Mouse (Mus musculus) lung, embryonic 15.5 days (tissue): ENCODE data around the gene Gm47995. TPM values are rescaled to one million over a fixed set of nuclear protein-coding genes. Genes with fewer than 3 reads are reported as not detected.
"Not testable (repeated sequence)": the region's sequence is repeated elsewhere in the genome, so short reads cannot be mapped to it uniquely, and the experiment has no call there.

Source experiments
- ATAC-seq: fragments of 200-750 bp; cut with Nextera tagmentation; 2 replicates; pipeline ENCODE4 v1.8.0; 2017; ENCODE audit warnings: moderate number of reproducible peaks, borderline replicate concordance; ENCODE audit not compliant: low FRiP score, low TSS enrichment; ENCODE audit errors: extremely low read depth
- H3K27ac ChIP-seq: fragments of 300-500 bp; sonication (generic); 2 replicates; pipeline ENCODE4 v1.5.1; 2015; ENCODE audit warnings: moderate library complexity, mild to moderate bottlenecking, inconsistent platforms
- H3K27me3 ChIP-seq: fragments of 300-500 bp; sonication (generic); 2 replicates; pipeline ENCODE4 v1.6.1; 2015; ENCODE audit warnings: inconsistent platforms
- H3K36me3 ChIP-seq: fragments of 300-500 bp; sonication (generic); 2 replicates; pipeline ENCODE4 v1.6.1; 2015; ENCODE audit warnings: inconsistent platforms
- H3K4me1 ChIP-seq: fragments of 300-500 bp; sonication (generic); 2 replicates; pipeline ENCODE4 v1.6.1; 2015; ENCODE audit warnings: inconsistent platforms
- H3K4me2 ChIP-seq: fragments of 300-500 bp; sonication (generic); 2 replicates; pipeline ENCODE4 v1.6.1; 2015; ENCODE audit warnings: inconsistent platforms, mild to moderate bottlenecking, moderate library complexity
- H3K4me3 ChIP-seq: fragments of 300-500 bp; sonication (generic); 2 replicates; pipeline ENCODE4 v1.5.1; 2015; ENCODE audit warnings: mild to moderate bottlenecking, inconsistent platforms
- H3K9ac ChIP-seq: fragments of 300-500 bp; sonication (generic); 2 replicates; pipeline ENCODE4 v1.6.1; 2015; ENCODE audit warnings: inconsistent platforms
- H3K9me3 ChIP-seq: fragments of 300-500 bp; sonication (generic); 2 replicates; pipeline ENCODE4 v1.6.1; 2016; ENCODE audit warnings: inconsistent platforms
- WGBS: fragments of 180-500 bp; shearing (Covaris S2); methylation state at CpG from one replicate; pipeline ENCODE4 v1.1.7; 2015; 5-methylcytosine and 5-hydroxymethylcytosine counted together
- polyA plus RNA-seq: library from polyadenylated mRNA; unstranded; fragments of >200 nt; fragmentation: Nextera tagmentation; extraction: Ambion mirVana; gene quantifications from 2 replicates; pipeline ENCODE4 v1.2.1, GENCODE M21; 2015

Gm47995 gene
- not detected in 2 replicates for polyA plus RNA-seq

DNA sequence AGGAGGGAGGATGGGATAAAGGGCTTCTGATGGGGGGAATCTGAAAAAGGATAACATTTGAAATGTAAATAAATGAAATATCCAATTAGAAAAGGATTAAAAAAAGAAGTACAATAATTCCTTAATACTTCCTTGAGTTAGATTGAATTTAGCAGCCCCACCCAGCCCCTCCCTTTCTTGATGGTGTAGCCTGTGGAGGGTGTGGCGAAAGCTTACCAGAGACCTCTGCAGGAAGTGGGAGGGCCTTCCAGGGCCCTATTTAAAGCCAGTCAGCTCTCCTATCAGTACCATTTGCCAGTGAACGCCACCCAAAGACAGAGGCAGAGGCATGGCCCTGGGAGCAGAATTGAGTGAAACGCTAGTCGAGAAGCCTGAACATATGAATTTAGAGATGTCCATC lies at the start of gene Gm47995:
Gene Gm47995 (plus strand): TSS at position 329 of the 400 bp plus-strand sequence.
- not testable (repeated sequence) for H3K4me1 ChIP-seq, H3K9me3 ChIP-seq, ATAC-seq, H3K4me3 ChIP-seq, H3K36me3 ChIP-seq, H3K27me3 ChIP-seq, H3K27ac ChIP-seq, H3K9ac ChIP-seq, H3K4me2 ChIP-seq
- WGBS, result 67% methylated on average over 2 of the region's 4 CpGs

DNA sequence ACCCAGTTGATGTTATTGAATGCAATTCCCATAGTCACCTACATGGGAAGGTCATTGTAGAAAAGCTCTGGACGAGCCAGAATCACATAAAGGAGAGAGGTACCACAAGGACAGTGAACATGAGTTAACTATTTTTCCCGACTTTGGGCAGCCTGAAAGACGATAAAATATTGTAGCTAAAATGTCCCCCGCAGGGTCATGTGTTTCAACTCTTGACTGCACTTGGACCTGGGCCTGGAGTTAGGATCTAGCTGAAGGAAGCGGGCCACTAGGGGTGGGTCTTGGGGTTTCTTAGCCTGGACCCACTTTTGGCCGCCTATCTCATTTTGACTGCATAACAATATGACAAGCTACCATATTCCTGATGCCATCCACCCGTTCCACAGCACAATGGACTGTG lies 48.0 kb upstream of the Gm47995 start:
- Histone ChIP-seq H3K27ac (no peak overlapping the region), H3K36me3 (no peaks in the 10 kb centered on the region), H3K4me3 (no peak overlapping the region), H3K4me1 (no peaks in the 10 kb centered on the region), H3K4me2 (no peak overlapping the region), H3K9me3 (no peaks in the 10 kb centered on the region), H3K27me3 (no peaks in the 10 kb centered on the region), H3K9ac (no peak overlapping the region)
- ATAC-seq, result no peak
- WGBS, result 89% methylated on average over 7 of the region's 7 CpGs

DNA sequence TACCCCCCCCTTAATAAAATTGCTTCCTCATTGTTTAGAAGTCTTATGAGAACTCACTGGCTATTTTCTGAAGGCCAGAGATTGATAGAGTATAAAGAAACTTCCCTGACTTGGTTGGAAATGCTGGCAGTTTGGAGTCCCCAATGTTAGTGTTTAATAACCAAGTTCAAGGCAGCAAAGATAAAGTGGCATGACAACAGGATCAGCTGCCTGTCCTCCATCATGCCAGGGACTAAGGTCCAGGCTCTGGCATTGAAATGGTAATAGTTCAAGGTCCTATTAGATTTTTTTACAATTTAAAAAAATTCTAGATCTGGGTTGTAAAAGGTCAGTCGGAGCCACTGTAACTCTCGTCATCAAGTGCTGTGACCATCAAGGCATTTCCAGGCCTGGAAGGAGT lies 47.2 kb upstream of the Gm47995 start:
- H3K4me1 ChIP-seq, result no peaks in the 10 kb centered on the region
- no peak for ATAC-seq
- H3K27ac ChIP-seq, result no peak overlapping the region
- H3K9me3 ChIP-seq, result no peaks in the 10 kb centered on the region
- H3K36me3 ChIP-seq, result no peaks in the 10 kb centered on the region
- no peak overlapping the region for H3K4me2 ChIP-seq
- 76% methylated on average over 2 of the region's 2 CpGs for WGBS
- no peaks in the 10 kb centered on the region for H3K27me3 ChIP-seq
- no peak overlapping the region for H3K4me3 ChIP-seq
- H3K9ac ChIP-seq, result no peak overlapping the region

DNA sequence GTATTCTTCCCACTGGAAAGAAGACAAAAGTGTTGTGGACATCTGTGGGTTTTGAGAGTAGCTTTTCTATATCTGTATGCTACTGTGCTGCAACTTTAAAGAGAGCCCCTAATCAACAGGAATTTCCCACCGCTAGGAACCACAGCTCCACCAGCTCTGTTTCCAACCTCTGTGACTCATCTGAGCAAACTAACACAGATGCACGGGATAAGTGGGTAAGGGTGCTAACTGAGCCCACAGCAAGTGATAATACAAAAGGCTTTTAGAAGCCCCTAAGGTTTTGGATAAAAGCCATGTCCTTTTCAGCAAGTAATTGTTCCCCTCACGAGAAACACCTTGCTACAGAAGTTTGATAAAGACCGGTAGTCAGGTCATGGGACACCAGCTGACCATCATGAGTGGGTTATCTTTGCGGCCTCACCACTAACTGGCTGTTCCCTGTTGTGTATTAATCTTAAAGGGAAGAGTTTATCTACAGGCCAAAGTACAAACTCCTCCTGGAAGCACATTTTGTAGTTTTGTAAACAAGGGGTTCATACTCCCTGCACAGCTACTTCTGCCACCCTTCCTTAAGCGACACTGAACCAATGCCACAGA lies 45.1 kb upstream of the Gm47995 start:
- no peak for ATAC-seq
- no peak overlapping the region for H3K4me3 ChIP-seq
- no peak overlapping the region for H3K4me2 ChIP-seq
- no peaks in the 10 kb centered on the region for H3K36me3 ChIP-seq
- H3K27me3 ChIP-seq, result no peaks in the 10 kb centered on the region
- H3K27ac ChIP-seq, result no peak overlapping the region
- no peaks in the 10 kb centered on the region for H3K4me1 ChIP-seq
- no peak overlapping the region for H3K9ac ChIP-seq
- 76% methylated on average over 6 of the region's 6 CpGs for WGBS
- H3K9me3 ChIP-seq, result no peaks in the 10 kb centered on the region

DNA sequence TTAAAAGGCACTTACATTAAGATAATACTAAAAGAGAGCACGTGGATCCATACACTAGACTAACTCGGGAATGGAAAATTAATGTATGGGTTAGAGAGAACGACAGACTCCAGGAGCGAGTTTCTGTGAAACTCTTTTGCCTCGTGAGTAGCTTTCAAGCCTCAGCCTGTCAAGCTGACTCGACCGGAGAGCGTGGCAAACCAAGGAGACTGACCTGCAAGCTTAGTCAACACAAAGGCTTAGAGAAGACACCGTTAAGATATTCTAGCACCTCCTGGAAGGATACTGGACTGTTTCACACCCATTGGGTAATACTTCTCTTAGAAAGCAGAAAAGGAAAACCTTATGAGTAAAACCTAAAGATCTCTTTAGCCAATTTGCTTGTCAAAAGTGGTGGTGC lies 44.1 kb upstream of the Gm47995 start:
- H3K36me3 ChIP-seq, H3K4me3 ChIP-seq, H3K9ac ChIP-seq, ATAC-seq, H3K9me3 ChIP-seq, H3K27ac ChIP-seq, H3K4me1 ChIP-seq, H3K4me2 ChIP-seq, H3K27me3 ChIP-seq: not testable (repeated sequence)
- 86% methylated on average over 9 of the region's 9 CpGs for WGBS

DNA sequence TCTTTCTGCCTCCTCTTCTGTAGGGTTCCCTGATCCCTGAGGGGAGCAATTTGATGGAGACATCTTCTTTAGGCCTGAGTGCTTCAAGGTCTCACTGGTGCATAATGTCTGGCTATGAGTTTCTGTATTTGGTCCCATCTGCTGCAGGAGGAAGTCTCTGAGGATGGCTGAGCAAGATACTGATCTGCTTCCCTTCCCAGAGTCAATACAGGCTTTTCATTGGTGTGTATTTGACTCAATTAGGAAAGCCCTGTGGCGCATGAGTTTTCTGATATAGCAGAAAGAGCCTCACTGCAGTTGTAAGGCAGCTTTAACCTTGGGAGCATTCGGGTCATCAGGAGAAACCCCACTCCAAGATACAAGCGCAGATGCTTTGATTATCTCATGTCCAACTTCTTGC lies 42.1 kb upstream of the Gm47995 start:
- no peaks in the 10 kb centered on the region for H3K4me1 ChIP-seq
- 83% methylated on average over 3 of the region's 3 CpGs for WGBS
- H3K9ac ChIP-seq, result no peak overlapping the region
- no peaks in the 10 kb centered on the region for H3K27me3 ChIP-seq
- H3K9me3 ChIP-seq, result no peaks in the 10 kb centered on the region
- H3K4me2 ChIP-seq, result no peak overlapping the region
- H3K4me3 ChIP-seq, result no peak overlapping the region
- ATAC-seq, result no peak
- no peak overlapping the region for H3K27ac ChIP-seq
- no peaks in the 10 kb centered on the region for H3K36me3 ChIP-seq

DNA sequence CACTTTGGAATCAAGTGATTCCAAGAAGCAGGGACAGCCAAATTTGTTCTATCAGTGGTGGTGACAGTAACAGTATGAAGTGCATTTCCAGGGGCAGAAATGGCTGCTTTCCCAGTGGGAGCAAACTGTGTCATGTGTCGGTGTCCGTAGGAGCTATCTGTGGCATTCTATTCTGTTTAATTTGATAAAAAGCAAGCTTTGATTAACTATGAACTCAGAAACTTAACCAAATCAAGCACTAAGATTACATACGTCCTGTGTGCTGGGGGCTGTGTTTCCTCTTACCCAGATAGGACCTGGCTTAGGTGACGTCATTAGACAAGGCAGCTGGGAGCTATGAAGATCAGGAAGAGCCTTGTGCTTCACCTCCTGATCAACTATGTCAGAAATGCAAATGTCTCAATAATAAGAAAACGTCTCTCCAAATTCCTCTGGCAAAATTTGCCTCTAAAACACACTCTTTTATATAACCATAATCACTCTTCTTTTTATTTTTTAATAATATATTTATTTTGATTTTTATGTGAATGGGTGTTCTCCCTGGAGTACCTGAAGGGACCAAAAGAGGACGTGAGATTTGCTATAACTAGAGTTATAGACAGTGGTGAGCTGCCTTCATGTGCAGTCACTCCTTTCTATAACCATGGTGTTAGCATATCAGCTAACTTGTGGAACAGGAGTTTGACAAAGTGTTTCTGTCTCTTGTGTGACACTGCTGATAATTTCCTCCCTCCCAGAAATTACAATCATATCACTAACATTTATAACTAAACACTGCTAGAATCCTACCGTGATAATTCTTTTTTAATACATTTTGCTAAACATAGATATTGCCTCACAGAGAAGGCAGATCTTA lies 41.2 kb upstream of the Gm47995 start:
- ATAC-seq, result no peak
- H3K9me3 ChIP-seq, result no peaks in the 10 kb centered on the region
- no peak overlapping the region for H3K27ac ChIP-seq
- WGBS, result 56% methylated on average over 7 of the region's 7 CpGs
- H3K4me2 ChIP-seq, result no peak overlapping the region
- H3K36me3 ChIP-seq, result no peaks in the 10 kb centered on the region
- no peaks in the 10 kb centered on the region for H3K4me1 ChIP-seq
- no peak overlapping the region for H3K4me3 ChIP-seq
- no peak overlapping the region for H3K9ac ChIP-seq
- no peaks in the 10 kb centered on the region for H3K27me3 ChIP-seq

DNA sequence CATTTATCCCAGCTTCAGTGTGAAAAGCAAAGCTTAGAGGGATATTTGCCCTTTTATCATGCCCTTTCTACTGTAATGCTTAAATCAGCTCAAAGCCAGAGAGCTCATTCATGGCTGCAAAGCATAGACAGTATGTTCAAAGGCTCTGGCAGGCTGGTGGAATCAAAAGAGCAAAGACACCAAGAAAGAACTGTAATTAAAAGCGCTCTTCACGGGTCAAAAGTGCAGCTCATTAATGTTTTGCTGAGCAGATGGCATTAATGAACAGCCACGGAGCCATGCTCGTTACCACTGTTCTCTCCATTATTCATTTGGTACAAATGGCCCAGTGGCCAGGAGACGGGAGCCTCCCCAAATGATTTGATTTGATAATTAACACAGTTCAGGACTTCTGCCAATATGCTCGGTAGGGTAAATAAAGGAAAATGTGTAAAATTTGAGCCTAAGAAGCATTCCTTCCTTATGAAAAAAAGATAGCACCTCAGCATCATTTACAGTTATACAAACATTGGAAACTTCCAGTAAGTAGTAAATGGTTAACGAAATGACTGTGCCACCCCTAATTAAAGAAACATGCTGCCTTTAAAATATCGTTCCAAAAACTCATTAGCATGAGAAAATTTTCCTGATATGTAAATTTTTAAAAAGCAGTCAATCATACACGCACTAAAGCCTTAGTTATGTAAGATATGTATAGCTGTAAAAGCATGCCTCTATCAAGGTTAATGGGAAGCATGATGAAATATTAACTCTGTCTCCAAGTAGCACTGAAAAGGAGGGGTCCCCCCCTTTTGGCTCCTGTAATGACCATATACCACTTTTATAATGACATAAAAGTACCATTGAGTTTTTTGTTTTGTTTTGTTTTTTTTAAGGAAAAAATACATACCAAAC lies 40.0 kb upstream of the Gm47995 start:
- H3K4me3 ChIP-seq, result no peak overlapping the region
- ATAC-seq, result no peak
- H3K4me1 ChIP-seq, result no peaks in the 10 kb centered on the region
- H3K4me2 ChIP-seq, result no peak overlapping the region
- H3K9me3 ChIP-seq, result no peaks in the 10 kb centered on the region
- H3K27me3 ChIP-seq, result no peaks in the 10 kb centered on the region
- H3K36me3 ChIP-seq, result no peaks in the 10 kb centered on the region
- 77% methylated on average over 9 of the region's 9 CpGs for WGBS
- H3K27ac ChIP-seq, result no peak overlapping the region
- H3K9ac ChIP-seq, result no peak overlapping the region

DNA sequence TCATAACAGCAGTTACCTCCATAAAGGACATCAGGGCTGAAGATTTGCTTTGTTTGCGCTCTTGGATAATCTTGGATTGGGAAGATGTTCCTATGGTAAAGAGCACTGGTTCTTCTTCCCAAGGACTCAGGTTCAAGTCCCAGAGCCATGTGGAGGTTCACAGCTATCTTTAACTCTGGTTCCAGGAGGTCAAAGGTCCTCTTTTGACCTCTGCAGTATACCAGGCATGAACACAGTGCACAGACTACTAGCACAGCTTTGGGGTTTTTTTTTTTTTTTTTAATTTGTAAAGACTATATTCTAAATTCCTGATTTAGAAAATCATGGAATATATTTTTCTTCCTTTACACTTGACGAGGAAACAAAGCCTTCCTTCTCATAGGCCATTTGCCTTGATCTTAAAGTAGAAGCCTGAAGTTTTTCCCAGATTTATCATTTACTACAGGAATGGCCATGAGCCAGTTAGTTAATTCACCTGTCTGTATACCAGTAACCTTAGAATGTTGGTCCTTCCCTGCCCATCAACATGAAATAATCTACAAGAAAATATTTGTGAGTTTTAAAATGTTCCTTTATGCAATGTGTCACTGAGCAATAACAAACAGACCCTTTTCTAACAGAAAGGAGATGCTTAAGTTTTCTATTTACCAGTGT lies 39.3 kb upstream of the Gm47995 start:
- ATAC-seq, result no peak
- no peak overlapping the region for H3K27ac ChIP-seq
- no peak overlapping the region for H3K4me3 ChIP-seq

DNA sequence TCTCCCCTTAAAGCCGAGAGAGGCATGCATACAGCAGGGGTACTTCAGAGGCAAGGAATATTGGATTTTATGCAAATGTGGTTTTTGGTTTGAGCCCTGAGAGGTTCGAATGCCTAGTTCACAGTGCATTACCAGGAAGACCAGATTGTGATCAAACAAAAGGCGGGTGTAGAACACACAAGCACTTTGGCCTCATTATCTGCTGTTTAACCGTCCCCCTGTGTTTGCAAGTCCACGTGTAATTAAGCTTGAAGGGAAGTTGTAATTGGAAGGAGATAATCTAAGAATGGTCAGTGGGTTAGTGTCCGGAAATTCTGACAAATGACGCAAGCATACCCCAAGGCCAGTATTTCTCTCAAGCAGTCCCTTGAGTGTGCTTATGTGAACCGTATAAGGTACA lies 32.2 kb upstream of the Gm47995 start:
- Histone ChIP-seq H3K9ac (no peak overlapping the region), H3K27ac (no peak overlapping the region), H3K4me2 (no peak overlapping the region), H3K4me1 (peaks cover 5% of the 10 kb centered on the region; the same call in 1 of the 2 replicates), H3K36me3 (no peaks in the 10 kb centered on the region), H3K4me3 (no peak overlapping the region), H3K27me3 (no peaks in the 10 kb centered on the region), H3K9me3 (no peaks in the 10 kb centered on the region)
- WGBS, result 37% methylated on average over 8 of the region's 8 CpGs
- ATAC-seq, result no peak

More for the DNA sequence above, 39.3 kb upstream of the Gm47995 start:
- no peak overlapping the region for H3K4me2 ChIP-seq
- no peaks in the 10 kb centered on the region for H3K27me3 ChIP-seq
- no peaks in the 10 kb centered on the region for H3K9me3 ChIP-seq
- WGBS, result 85% methylated on average over 2 of the region's 2 CpGs
- no peak overlapping the region for H3K9ac ChIP-seq
- no peaks in the 10 kb centered on the region for H3K4me1 ChIP-seq
- H3K36me3 ChIP-seq, result no peaks in the 10 kb centered on the region

DNA sequence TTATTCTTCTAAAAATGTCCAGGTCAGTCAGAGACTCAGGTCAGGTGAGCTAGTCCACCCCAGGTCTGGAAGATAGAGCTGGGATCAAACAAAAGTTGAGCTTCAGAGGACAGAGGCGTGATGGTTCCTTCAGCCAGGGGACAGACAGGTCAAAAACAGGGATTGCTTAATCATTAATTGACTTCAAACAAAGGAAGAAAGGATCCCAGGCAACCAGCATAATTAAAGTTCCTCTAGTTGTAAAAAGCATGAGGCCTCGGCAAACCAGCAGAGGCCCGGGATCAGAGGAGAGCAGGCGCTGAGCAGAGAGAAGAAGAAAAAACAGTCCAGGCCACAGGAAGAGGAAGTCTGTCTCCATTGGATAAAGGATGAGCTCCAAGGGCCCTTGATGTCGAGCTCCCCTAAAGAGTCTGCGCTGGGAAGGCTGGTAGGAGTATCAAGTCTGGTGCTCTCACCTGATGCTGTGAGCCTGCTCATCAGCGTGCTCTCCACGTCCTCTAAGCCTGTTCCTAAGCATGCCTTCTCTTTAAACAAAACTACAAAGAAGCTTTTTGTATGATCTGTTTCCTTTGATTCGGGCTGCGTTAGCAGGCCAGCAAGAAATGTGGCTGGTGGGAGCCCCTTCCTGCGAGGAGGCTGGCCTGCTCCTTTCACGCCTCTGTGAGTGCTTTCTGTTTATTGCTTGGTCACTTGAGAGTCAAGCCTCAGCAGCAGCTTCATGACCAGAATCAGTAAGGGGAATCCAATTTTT lies 30.8 kb upstream of the Gm47995 start:
- H3K4me3 ChIP-seq, result no peak overlapping the region
- peaks cover 5% of the 10 kb centered on the region; the same call in 1 of the 2 replicates for H3K4me1 ChIP-seq
- H3K27ac ChIP-seq, result no peak overlapping the region
- H3K9ac ChIP-seq, result no peak overlapping the region
- H3K4me2 ChIP-seq, result no peak overlapping the region
- no peaks in the 10 kb centered on the region for H3K27me3 ChIP-seq
- no peak for ATAC-seq
- H3K9me3 ChIP-seq, result no peaks in the 10 kb centered on the region
- WGBS, result 23% methylated on average over 12 of the region's 12 CpGs
- H3K36me3 ChIP-seq, result no peaks in the 10 kb centered on the region
